In the genomic region with DNA sequence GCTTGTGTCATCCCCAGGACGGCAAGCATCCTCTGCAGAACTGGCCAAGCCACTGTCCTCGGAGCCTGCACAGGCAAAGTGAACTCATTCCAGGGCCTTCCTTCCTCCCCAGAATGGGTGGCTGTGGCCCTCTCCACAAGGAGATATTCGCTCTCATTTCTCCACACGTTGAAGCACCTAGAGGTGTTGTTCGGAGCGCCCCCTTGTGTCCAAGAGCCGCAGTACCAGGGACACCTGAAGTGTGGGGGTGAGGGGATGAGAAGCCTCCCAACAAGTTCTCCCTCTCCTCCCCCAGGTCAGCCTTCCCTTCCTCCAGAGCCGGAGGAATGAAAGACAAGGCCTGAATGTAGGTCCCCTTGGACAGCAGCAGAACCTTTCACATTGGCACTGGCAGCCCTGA, we compare ENCODE assay signal across 9 mouse cellular contexts.
DNase-seq lines count a peak whose midpoint lies in the region; ATAC-seq and TF ChIP-seq lines count a peak whose summit lies in the region.
"Had no signal": no experiment of that assay in that cellular context is flagged by ENCODE, and none has a peak within 500 bp of the region (broad histone marks: within the 10 kb centered on the region; RNA-seq: fewer than 3 reads in every experiment).

No protein-coding gene starts in this region.

- no peak overlapping the region for H3K4me2 ChIP-seq in liver, embryonic 12.5 days

- peak; percentile 88 for TF ChIP-seq CTCF in gastrocnemius, adult 2 months (IDR thresholded peaks at IDR 0.05)
- peak; percentile 73 for TF ChIP-seq CTCF in lung, adult 2 months (IDR thresholded peaks at IDR 0.05; ENCODE audit: insufficient read depth, low read length)
- TF ChIP-seq CTCF in thymus, adult 2 months (IDR thresholded peaks at IDR 0.05; ENCODE audit: borderline replicate concordance, control insufficient read depth, extremely low read depth, insufficient read depth, low read length, poor library complexity), result peak; percentile 88; the same call in 1 of the 2 replicates

- no peak overlapping the region for H3K4me3 ChIP-seq in liver, embryonic 12.5 days
- no peak overlapping the region for H3K4me3 ChIP-seq in gastrocnemius, adult 2 months
- H3K4me3 ChIP-seq in lung, adult 2 months (replicated peaks; ENCODE audit: extremely low read depth, low read depth, low read length), result no peak overlapping the region
- no peak overlapping the region for H3K4me3 ChIP-seq in thymus, adult 2 months (ENCODE audit: control insufficient read depth, insufficient read depth, low read length)
- H3K4me3 ChIP-seq: megakaryocyte, embryonic 14.5 days had no signal

- no peak overlapping the region for H3K27ac ChIP-seq in liver, embryonic 12.5 days
- H3K27ac ChIP-seq in gastrocnemius, adult 2 months, result no peak overlapping the region
- no peak overlapping the region for H3K27ac ChIP-seq in thymus, adult 2 months (ENCODE audit: control insufficient read depth, insufficient read depth, low read length)

- peaks cover under 1% of the 10 kb centered on the region; the same call in 1 of the 2 replicates for H3K4me1 ChIP-seq in liver, embryonic 12.5 days
- H3K4me1 ChIP-seq in lung, adult 2 months (ENCODE audit: control insufficient read depth, insufficient read depth, low read length), result peaks cover 6% of the 10 kb centered on the region
- H3K4me1 ChIP-seq in thymus, adult 2 months (replicated peaks; ENCODE audit: control insufficient read depth, insufficient read depth, low read length), result peaks cover 14% of the 10 kb centered on the region
- H3K4me1 ChIP-seq: megakaryocyte, embryonic 14.5 days had no signal

- intact Hi-C loops in gastrocnemius, adult 2 months (cut with DNase I), result loop anchor here (5.0 kb wide), 1 partner anchor 126 kb away; the partner anchor contains the start of gene Mgat5b

- peaks cover 68% of the 10 kb centered on the region for H3K27me3 ChIP-seq in liver, embryonic 12.5 days (replicated peaks)
- no peaks in the 10 kb centered on the region for H3K27me3 ChIP-seq in thymus, adult 2 months (ENCODE audit: control insufficient read depth, insufficient read depth, low read length)

- no peaks in the 10 kb centered on the region for H3K36me3 ChIP-seq in liver, embryonic 12.5 days
- H3K36me3 ChIP-seq in thymus, adult 2 months (ENCODE audit: control insufficient read depth, insufficient read depth, low read length), result no peaks in the 10 kb centered on the region

- no peak for ATAC-seq in liver, embryonic 12.5 days

- H3K9ac ChIP-seq in liver, embryonic 12.5 days, result no peak overlapping the region

- WGBS in liver, embryonic 12.5 days (ENCODE audit: insufficient replicate concordance), result 6% methylated on average over 8 of the region's 8 CpGs
- WGBS in lung, adult 2 months, result 7% methylated on average over 8 of the region's 8 CpGs
- WGBS in thymus, adult 2 months, result 6% methylated on average over 8 of the region's 8 CpGs

- peak; percentile 71 for DNase-seq in liver
- DNase-seq in cerebellum, postnatal 14 days, result peak; percentile 84 to 93
- DNase-seq in gastrocnemius, adult 2 months, result peak; percentile 73
- peak; percentile 24 to 63 for DNase-seq in kidney, adult 8-10 months
- peak; percentile 64 for DNase-seq in lung, adult 2 months
- DNase-seq in ovary, postnatal 10 days (ENCODE audit: low spot score), result peak; percentile 52
- DNase-seq in thymus, adult 2 months, result peak; percentile 78

- H3K9me3 ChIP-seq in liver, embryonic 12.5 days (replicated peaks), result no peaks in the 10 kb centered on the region; the same call in 1 of the 2 replicates

- no peak for TF ChIP-seq POLR2A in lung, adult 2 months (IDR thresholded peaks at IDR 0.05; ENCODE audit: borderline replicate concordance, extremely low read depth, low read depth, low read length)
- no peak for TF ChIP-seq POLR2A in thymus, adult 2 months (IDR thresholded peaks at IDR 0.05; ENCODE audit: control insufficient read depth, extremely low read depth, insufficient read depth, low read length, poor library complexity)
